Mouse (Mus musculus) kidney, postnatal 0 days (tissue): ENCODE measurements around the gene Adamts3. TPM values are rescaled to one million over a fixed set of nuclear protein-coding genes. Genes with fewer than 3 reads are reported as not detected.

ENCODE experiments used
- ATAC-seq: fragments of 200-750 bp; cut with Nextera tagmentation; replicated peaks from 2 replicates; pipeline ENCODE4 v1.8.0; 2017; ENCODE audit warnings: low read depth, moderate number of reproducible peaks, moderate TSS enrichment, moderate library complexity; ENCODE audit not compliant: low FRiP score
- DNase-seq: peaks from one replicate; pipeline ENCODE4 v3.0.0-alpha.2; 2016; ENCODE audit warnings: low spot score
- H3K27ac ChIP-seq: fragments of 300-500 bp; sonication (generic); 2 replicates; pipeline ENCODE4 v1.5.1; 2014; ENCODE audit warnings: mild to moderate bottlenecking
- H3K27me3 ChIP-seq: fragments of 300-500 bp; sonication (generic); 2 replicates; pipeline ENCODE4 v1.6.1; 2014; ENCODE audit warnings: low read length, mixed read lengths; ENCODE audit not compliant: insufficient read depth
- H3K36me3 ChIP-seq: fragments of 300-500 bp; sonication (generic); 2 replicates; pipeline ENCODE4 v1.6.1; 2014; ENCODE audit warnings: low read length, mixed read lengths; ENCODE audit not compliant: insufficient read depth
- H3K4me1 ChIP-seq: fragments of 300-500 bp; sonication (generic); replicated peaks from 2 replicates; pipeline ENCODE4 v1.6.1; 2014; ENCODE audit warnings: antibody characterized with exemption, low read length, mixed read lengths; ENCODE audit not compliant: insufficient read depth
- H3K4me2 ChIP-seq: fragments of 300-500 bp; sonication (generic); 2 replicates; pipeline ENCODE4 v1.6.1; 2014; ENCODE audit warnings: mild to moderate bottlenecking, low read length, moderate library complexity, mixed read lengths
- H3K4me3 ChIP-seq: fragments of 300-500 bp; sonication (generic); replicated peaks from 2 replicates; pipeline ENCODE4 v1.5.1; 2014; ENCODE audit warnings: low read depth, low read length
- H3K9ac ChIP-seq: fragments of 300-500 bp; sonication (generic); 2 replicates; pipeline ENCODE4 v1.6.1; 2014; ENCODE audit warnings: low read depth, low read length
- H3K9me3 ChIP-seq: fragments of 300-500 bp; sonication (generic); replicated peaks from 2 replicates; pipeline ENCODE4 v1.6.1; 2016; ENCODE audit warnings: low read length, inconsistent platforms, mixed read lengths
- CTCF ChIP-seq: IDR thresholded peaks from 2 replicates; pipeline ENCODE4 v1.5.1; 2016; ENCODE audit warnings: antibody characterized with exemption, low read depth, mild to moderate bottlenecking, moderate library complexity
- WGBS: fragments of 180-500 bp; shearing (Covaris S2); extraction: QIAGEN DNeasy Blood & Tissue Kit; methylation state at CpG from one replicate; pipeline ENCODE4 v1.1.7; 2014; 5-methylcytosine and 5-hydroxymethylcytosine counted together
- polyA plus RNA-seq: library from polyadenylated mRNA; unstranded; fragments of >200 nt; fragmentation: Nextera tagmentation; extraction: Ambion mirVana; gene quantifications from 2 replicates; pipeline ENCODE4 v1.2.1, GENCODE M21; 2015

The Adamts3 gene
- polyA plus RNA-seq, 1 experiment from 2014 or later: 1.2 TPM

- ATAC-seq (no peak), DNase-seq (no peak)
- 55% methylated on average over 5 of the region's 5 CpGs for WGBS
- Histone ChIP-seq H3K4me2 (no peak overlapping the region), H3K27ac (no peak overlapping the region), H3K9ac (no peak overlapping the region), H3K36me3 (no peaks in the 10 kb centered on the region), H3K9me3 (no peaks in the 10 kb centered on the region), H3K4me3 (no peak overlapping the region), H3K27me3 (no peaks in the 10 kb centered on the region), H3K4me1 (no peaks in the 10 kb centered on the region)
- no peak for TF ChIP-seq CTCF
These were observed 17.9 kb upstream of the Adamts3 start for GRCm38 (mm10) chr5:89901026-89901425.

DNA sequence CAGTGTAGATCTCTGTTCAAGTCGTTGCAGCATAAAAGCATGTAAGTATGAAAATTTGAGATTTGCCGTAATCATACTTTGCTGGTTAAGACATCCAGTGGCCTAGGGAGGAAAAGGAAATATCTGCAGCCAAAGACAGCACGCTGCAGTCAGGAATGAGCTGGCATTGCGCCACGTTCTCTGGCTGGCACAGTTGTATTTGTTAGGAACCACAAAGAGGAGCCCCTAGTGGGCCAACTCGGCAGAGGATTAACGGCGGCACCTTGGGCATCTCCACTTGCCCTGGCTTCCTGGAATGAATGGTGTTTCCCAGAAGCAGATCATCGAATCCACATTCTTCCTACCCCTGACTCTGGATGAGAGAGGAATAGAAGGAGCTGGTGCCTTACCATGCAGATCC lies 14.4 kb upstream of the Adamts3 start:
- Histone ChIP-seq H3K9ac (no peak overlapping the region), H3K4me1 (no peaks in the 10 kb centered on the region), H3K4me2 (no peak overlapping the region), H3K27me3 (no peaks in the 10 kb centered on the region), H3K36me3 (no peaks in the 10 kb centered on the region), H3K27ac (no peak overlapping the region), H3K4me3 (no peak overlapping the region), H3K9me3 (no peaks in the 10 kb centered on the region)
- 71% methylated on average over 9 of the region's 9 CpGs for WGBS
- ATAC-seq: no peak
- TF ChIP-seq CTCF: 0 out of 2 replicates have a peak, but pooled peaks have one; percentile 14
- no peak for DNase-seq

- ATAC-seq (no peak), DNase-seq (no peak)
- Histone ChIP-seq H3K4me1 (no peaks in the 10 kb centered on the region), H3K9ac (no peak overlapping the region), H3K4me3 (no peak overlapping the region), H3K36me3 (no peaks in the 10 kb centered on the region), H3K27me3 (no peaks in the 10 kb centered on the region), H3K4me2 (no peak overlapping the region), H3K27ac (no peak overlapping the region), H3K9me3 (no peaks in the 10 kb centered on the region)
- WGBS: 67% methylated on average over 7 of the region's 7 CpGs
- no peak for TF ChIP-seq CTCF
These were observed 12.4 kb upstream of the Adamts3 start for GRCm38 (mm10) chr5:89895520-89895919.

DNA sequence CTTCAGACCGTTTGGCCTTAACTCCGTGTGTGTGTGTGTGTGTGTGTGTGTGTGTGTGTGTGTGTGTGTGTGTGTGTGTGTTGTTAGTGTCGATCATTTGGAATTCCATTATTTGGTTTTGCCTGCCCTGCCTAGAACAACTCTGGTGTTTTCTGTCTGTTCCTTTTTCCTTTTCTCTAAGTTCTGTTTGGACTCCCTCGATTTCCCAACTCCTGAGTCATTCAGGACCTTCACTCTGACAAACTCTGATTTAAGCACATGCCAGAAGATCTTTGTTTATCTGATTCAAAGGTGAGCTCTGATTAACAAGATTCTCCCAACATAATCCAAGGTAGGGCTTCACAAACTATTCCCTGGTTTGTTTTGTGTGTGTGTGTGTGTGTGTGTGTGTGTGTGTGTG lies 1.9 kb upstream of the Adamts3 start:
- H3K27ac ChIP-seq: no peak overlapping the region
- 55% methylated on average over 4 of the region's 4 CpGs for WGBS
- no peak for DNase-seq

GRCm38 (mm10) chr5:89883908-89884204 lies 722 bp upstream of the Adamts3 start:
- Histone ChIP-seq H3K4me3 (peak overlapping the region; percentile 71), H3K27me3 (no peaks in the 10 kb centered on the region), H3K4me2 (peak overlapping the region; percentile 95), H3K9ac (no peak overlapping the region), H3K4me1 (no peaks in the 10 kb centered on the region; the same call in 1 of the 2 replicates), H3K27ac (no peak overlapping the region), H3K36me3 (no peaks in the 10 kb centered on the region), H3K9me3 (no peaks in the 10 kb centered on the region)
- whole genome bisulfite sequencing: 11% methylated on average over 8 of the region's 8 CpGs
- no peak for TF ChIP-seq CTCF
- ATAC-seq (no peak), DNase-seq (peak; percentile 26)

More for the DNA sequence above, 1.9 kb upstream of the Adamts3 start:
- TF ChIP-seq CTCF: no peak
- Histone ChIP-seq H3K4me3 (no peak overlapping the region), H3K4me1 (no peaks in the 10 kb centered on the region; the same call in 1 of the 2 replicates), H3K27me3 (no peaks in the 10 kb centered on the region), H3K9me3 (no peaks in the 10 kb centered on the region), H3K36me3 (no peaks in the 10 kb centered on the region), H3K9ac (no peak overlapping the region), H3K4me2 (no peak overlapping the region)
- ATAC-seq: no peak

DNA sequence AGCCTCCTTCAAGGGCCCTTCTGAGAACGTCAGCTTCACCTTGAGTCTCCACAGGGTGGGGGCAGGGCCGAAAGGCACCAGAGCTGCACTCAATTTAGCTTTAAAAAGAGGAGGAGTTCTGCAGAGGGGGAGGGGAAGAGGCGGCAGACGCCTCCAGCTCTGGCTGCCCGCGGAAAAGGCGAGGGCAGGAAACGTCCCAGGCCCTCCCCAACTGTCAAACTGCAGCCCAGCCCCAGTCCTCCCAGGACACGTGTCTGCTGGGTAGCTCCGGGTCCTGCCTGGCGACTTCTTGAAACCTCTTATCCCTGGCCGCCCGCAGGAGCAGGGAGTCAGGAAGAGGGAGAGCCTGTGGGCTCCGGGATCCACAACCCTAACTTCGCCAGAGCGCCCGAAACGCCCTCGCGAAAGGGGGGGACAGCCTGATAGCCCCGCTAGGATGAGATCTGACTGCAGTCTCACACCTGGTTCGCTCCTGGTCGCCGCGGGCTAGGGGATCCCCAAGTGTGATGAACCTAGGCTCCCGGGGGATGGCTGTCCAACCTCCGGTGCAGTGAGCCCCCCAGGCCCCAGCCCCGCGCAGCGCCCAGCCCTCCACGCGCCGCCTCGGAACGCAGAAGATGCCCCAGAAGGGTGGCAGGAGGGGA lies 921 bp downstream of the Adamts3 start:
- no peaks in the 10 kb centered on the region; the same call in 1 of the 2 replicates for H3K4me1 ChIP-seq

DNA sequence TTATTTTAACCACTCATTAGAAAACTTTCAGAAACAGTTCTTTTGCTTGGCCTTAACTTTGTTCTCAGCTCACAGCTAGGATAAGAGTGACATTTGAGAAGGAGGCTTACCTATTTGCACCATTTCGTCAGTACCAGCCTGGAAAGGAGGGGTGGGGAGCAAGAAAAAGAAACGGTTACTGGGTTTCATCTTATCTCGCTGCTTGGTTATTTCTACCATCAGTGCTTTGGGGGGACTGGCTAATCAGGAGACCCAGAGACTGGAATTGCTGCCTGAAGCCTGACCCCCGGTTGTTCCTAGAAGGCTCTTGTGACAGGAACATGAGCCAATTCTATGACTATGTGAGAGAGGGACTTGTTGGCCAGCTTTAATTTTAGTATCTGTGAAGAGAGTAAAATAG lies 1.7 kb downstream of the Adamts3 start:
- TF ChIP-seq CTCF: no peak
- H3K27ac ChIP-seq: no peak overlapping the region
- no peak overlapping the region; the same call in 1 of the 2 replicates for H3K4me3 ChIP-seq
- no peak overlapping the region for H3K9ac ChIP-seq
- H3K27me3 ChIP-seq: no peaks in the 10 kb centered on the region
- no peaks in the 10 kb centered on the region; the same call in 1 of the 2 replicates for H3K4me1 ChIP-seq
- no peaks in the 10 kb centered on the region for H3K9me3 ChIP-seq
- H3K4me2 ChIP-seq: no peak overlapping the region
- H3K36me3 ChIP-seq: no peaks in the 10 kb centered on the region
- no peak for DNase-seq
- ATAC-seq: no peak
- 38% methylated on average over 4 of the region's 4 CpGs for WGBS

More for the DNA sequence above, 921 bp downstream of the Adamts3 start:
- ATAC-seq (peak; percentile 66), DNase-seq (peak; percentile 71)
- under 1% methylated on average over 34 of the region's 35 CpGs for WGBS
- TF ChIP-seq CTCF: no peak
- Histone ChIP-seq H3K27me3 (no peaks in the 10 kb centered on the region), H3K27ac (no peak overlapping the region), H3K36me3 (no peaks in the 10 kb centered on the region), H3K9ac (peak overlapping the region; percentile 63), H3K4me3 (peak overlapping the region; percentile 71), H3K9me3 (no peaks in the 10 kb centered on the region), H3K4me2 (peak overlapping the region; percentile 95)
